Mouse (Mus musculus): ENCODE data around the gene Cfap54.

GRCm38 (mm10) chr10:93053867-93054266 is 27.6 kb downstream of the Cfap54 start:
- TF ChIP-seq POLR2A (IDR thresholded peaks at IDR 0.05; ENCODE audit: borderline replicate concordance, extremely low read depth, insufficient read depth, insufficient read length, poor library complexity, severe bottlenecking) (no peak), CTCF (IDR thresholded peaks at IDR 0.05; ENCODE audit: borderline replicate concordance, extremely low read depth, insufficient read depth, insufficient read length) (no peak)

Data from brain, embryonic 14.5 days (tissue).